Mouse (Mus musculus): ENCODE results near the gene Soat2. TPM values are rescaled to one million over a fixed set of nuclear protein-coding genes. Genes with fewer than 3 reads are reported as not detected.

Soat2 gene
- 0.14 TPM in 1 of 2 replicates, not detected in the other for polyA plus RNA-seq (2015; fragmentation: Nextera tagmentation; extraction: Ambion mirVana)

DNA sequence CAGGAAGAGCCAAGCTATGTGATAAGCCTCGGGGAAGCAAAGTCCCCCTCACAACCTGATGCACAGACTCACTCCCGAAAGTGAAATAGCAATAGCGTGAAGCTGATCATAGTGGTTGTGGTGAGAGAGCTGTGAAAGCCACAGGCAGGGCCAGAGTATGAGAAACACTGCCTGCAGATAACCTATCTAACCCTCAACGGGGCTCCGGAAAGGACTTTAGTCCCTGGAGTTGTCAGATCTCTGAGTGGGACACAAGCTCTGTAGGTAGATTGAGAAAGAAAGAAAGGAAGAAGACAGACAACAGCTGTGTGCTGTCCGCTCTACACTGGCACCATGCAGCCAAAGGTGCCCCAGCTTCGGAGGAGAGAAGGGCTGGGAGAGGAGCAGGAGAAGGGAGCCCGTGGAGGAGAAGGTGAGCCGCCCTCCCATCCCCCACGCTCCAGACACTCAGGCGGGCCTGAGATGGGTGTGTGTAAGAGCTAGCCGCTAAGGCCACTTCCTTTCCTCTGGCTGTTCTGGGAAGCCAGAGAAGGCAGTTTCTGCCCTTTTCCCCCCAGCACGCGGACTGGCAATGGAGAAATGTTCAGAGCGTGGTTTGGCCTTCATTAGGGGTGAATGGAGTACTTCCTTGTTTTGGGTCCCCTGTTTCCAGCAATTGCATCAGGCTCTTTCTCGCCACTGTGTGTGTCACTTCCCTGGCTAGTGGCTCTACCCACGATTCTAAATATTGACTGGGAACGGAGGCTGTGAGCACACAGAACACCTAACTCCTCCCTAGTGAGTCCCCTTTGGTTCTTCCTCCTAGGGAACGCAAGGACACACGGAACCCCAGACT, at the start of gene Soat2:
Gene Soat2, plus strand, starts transcription at position 226 of the 835 bp plus-strand sequence.
- no peak within 1 kb of the TSS for H3K27ac ChIP-seq
- 0 out of 2 replicates have a peak within 1 kb of the TSS, but pooled peaks have one; percentile 5 for H3K9ac ChIP-seq
- no peaks in the 10 kb centered on the region for H3K36me3 ChIP-seq
- 58% methylated on average over 20 of the region's 20 CpGs for WGBS
- peaks cover 12% of the 10 kb centered on the region for H3K27me3 ChIP-seq
- ATAC-seq (ENCODE audit: low FRiP score) = no peak
- no peak within 1 kb of the TSS for H3K4me3 ChIP-seq
- H3K9me3 ChIP-seq = no peaks in the 10 kb centered on the region
- H3K4me1 ChIP-seq (replicated peaks) = 0 out of 2 replicates have a peak, but pooled peaks cover 4% of the 10 kb centered on the region
- no peak within 1 kb of the TSS for H3K4me2 ChIP-seq

DNA sequence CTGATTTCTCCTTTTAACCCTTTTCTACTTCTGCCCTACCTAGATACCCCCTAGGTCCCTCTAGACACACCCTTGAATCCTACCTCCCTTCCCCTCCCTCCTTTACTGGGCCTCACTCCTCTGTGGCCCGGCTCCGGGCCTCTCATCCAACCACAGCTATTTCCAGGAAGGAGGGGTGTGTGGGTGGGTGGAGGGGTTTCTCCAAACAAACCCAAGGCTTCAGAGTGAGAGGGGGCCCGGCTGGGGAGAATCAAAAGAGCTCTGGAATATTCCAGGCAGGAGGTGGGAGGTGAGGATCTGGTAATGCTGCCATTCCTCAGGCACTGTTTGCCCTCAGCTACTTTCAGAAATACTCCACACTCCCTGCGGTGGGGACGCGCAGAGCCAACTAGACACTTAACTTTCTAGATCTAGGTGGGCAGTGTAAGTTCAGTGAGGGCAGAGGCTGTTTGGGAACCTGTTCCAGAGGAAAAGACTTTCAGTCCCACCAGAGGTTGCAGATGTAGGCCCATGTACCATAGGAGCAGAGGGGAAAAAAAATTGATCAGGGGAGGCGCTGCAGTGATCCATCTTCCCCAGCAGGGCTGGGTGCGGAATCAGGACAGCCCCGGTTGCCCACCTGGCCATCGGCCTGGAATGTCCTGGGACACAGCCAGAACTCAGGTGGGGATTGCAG, 49.2 kb upstream of the Soat2 start:
- Histone ChIP-seq H3K27me3 (peaks cover 85% of the 10 kb centered on the region), H3K4me2 (peak overlapping the region; percentile 81), H3K36me3 (peaks cover 20% of the 10 kb centered on the region), H3K9ac (peak overlapping the region; percentile 74), H3K4me1 (replicated peaks) (peaks cover 71% of the 10 kb centered on the region), H3K27ac (peak overlapping the region; percentile 82), H3K4me3 (peak overlapping the region; percentile 54), H3K9me3 (no peaks in the 10 kb centered on the region)
- ATAC-seq (ENCODE audit: low FRiP score) = no peak
- 21% methylated on average over 10 of the region's 10 CpGs for WGBS

DNA sequence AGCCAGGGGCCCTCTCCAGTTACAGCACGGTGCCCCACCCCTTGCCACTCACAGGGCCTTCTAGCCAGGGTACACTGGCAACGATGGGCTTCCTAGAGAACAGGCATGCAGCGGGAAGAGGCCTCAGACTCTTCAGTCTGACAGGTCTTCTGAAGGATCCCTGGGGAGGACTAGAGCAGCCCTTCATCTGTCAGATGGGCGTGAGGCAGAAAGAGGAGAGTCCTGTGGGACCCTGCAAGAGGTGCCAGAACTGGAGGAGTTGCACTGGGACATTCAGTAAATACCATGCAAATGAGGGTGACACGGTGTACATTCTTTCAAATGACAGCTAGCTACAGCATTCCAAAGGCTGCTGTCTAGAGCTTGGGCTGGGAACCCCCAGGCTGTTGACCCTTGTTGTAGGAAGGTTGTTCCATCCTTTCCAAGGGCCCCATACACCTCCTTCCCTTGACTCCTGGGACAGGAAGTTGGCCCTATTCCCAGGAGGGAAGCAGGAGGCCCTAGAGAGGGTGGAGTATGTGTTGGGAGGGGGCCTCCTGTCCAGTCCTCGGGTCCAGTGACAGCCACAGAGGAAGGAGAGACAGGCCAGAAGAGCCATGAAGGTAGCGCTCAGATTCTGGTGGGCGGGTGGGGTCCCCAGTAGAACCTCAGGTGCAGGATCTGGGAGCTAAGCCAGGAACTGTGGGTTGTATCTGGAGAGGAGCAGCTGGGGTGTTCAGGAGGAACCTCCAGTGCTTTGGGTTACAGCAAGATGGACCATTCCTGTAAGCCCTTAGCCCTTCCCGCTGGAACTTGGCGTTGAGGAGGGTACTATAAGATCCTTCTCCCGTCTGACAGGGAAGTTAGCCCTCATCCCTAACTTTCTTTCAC, 48.4 kb upstream of the Soat2 start:
- peak overlapping the region; percentile 66; the same call in 1 of the 2 replicates for H3K9ac ChIP-seq
- ATAC-seq (ENCODE audit: low FRiP score) = peak; percentile 12; the same call in 1 of the 2 replicates
- H3K4me3 ChIP-seq = 0 out of 2 replicates have a peak overlapping the region, but pooled peaks have one; percentile 1
- H3K27me3 ChIP-seq = peaks cover 92% of the 10 kb centered on the region
- H3K4me2 ChIP-seq = peak overlapping the region; percentile 81
- H3K27ac ChIP-seq = peak overlapping the region; percentile 82
- H3K4me1 ChIP-seq (replicated peaks) = peaks cover 79% of the 10 kb centered on the region
- H3K9me3 ChIP-seq = no peaks in the 10 kb centered on the region
- H3K36me3 ChIP-seq = peaks cover 14% of the 10 kb centered on the region
- 28% methylated on average over 11 of the region's 11 CpGs for WGBS

DNA sequence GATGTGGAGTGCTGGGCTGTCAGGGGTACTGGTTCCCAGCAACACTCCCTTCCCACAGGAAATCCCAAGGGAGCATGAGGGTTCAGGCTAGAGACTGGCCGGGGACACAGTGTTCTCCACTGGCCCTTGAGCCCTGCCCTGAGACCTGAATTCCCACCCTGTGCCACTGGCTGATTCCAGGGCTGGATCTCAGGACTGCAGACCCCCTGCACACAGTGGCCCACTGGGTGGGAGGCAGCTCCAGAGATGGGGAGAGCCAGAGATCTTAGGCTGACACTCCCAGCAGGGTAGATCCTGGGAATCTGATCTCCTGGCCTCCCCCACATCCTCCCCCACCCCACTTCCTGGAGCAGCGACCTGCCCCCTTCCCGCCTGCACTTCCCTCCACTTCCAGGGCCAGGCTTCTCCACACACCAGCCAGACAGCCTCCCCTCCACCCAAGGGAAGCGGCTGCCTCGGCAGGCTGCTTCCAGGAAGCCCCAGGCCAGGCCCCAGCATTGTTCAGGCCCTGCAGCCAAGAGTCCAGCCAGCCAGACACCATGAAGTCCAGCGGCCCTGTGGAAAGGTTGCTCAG, 47.7 kb upstream of the Soat2 start:
- Histone ChIP-seq H3K4me1 (replicated peaks) (peaks cover 83% of the 10 kb centered on the region), H3K27me3 (peaks cover 96% of the 10 kb centered on the region), H3K9me3 (no peaks in the 10 kb centered on the region), H3K9ac (peak overlapping the region; percentile 66), H3K36me3 (peaks cover 8% of the 10 kb centered on the region), H3K4me2 (peak overlapping the region; percentile 81), H3K4me3 (peak overlapping the region; percentile 25), H3K27ac (peak overlapping the region; percentile 82)
- WGBS = 19% methylated on average over 6 of the region's 6 CpGs
- ATAC-seq (ENCODE audit: low FRiP score) = no peak

DNA sequence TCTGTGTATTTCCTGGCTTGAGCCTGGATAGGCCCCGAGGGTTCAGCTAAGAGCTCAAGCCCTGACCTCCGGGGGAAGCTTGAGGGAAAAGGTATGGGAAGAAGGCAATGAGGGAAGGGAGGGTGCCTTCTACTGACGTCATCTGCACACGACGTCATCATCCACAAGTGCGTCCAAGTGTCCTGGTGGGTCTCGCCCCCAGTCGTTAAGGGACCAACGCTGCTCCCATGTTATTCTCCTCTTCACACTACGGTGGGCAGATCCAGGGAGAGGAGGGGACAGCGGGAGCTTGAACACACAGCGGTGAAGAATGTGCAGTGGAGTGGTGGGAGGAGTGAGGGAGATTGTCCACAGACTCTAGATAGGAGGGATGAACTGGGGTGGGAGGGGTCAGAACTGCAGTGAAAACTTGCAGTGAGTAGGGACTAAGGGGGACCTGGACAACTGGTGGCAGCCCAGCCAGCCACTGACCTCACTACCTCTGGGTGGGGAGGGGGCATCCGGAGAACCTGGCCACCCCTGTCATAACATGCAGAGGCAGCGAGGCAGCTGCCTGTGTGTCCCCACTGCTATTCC, 46.9 kb upstream of the Soat2 start:
- Histone ChIP-seq H3K36me3 (no peaks in the 10 kb centered on the region; the same call in 1 of the 2 replicates), H3K4me3 (peak overlapping the region; percentile 25), H3K9me3 (no peaks in the 10 kb centered on the region), H3K4me2 (peak overlapping the region; percentile 81), H3K4me1 (replicated peaks) (peaks cover 82% of the 10 kb centered on the region), H3K27me3 (peaks cover 90% of the 10 kb centered on the region), H3K27ac (peak overlapping the region; percentile 82), H3K9ac (peak overlapping the region; percentile 66)
- WGBS = 7% methylated on average over 14 of the region's 14 CpGs
- no peak for ATAC-seq (ENCODE audit: low FRiP score)

DNA sequence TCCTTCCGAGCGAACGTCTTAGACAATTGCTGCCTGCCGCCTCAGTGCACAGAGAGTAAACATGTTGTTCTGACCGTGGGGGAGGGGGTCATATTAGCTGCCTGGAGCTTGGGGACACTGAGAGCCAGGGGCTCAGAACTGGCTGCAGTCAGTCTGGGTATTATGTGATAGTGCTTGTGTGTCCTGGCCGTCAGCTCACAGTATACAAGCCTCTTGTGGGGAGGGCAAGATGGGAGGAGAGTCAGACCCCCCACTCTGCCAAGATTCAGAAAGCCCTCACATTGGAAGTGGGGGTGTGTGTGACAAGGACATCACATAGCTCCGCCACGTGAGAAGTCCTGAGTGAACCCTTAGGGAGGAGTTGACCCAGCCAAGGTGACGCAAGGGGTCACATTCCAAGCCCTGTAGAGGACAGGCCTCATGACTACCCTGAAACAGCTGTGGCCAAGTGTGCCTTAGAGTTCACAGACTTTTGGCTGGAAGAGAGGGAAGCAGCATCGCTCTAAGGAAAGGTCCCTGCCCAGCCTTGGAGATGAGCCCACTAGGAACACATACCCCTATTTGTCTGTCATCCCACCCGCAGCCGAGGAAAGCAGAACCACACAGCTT, 46.3 kb upstream of the Soat2 start:
- no peak for ATAC-seq (ENCODE audit: low FRiP score)
- peak overlapping the region; percentile 81 for H3K4me2 ChIP-seq
- WGBS = 21% methylated on average over 12 of the region's 12 CpGs

DNA sequence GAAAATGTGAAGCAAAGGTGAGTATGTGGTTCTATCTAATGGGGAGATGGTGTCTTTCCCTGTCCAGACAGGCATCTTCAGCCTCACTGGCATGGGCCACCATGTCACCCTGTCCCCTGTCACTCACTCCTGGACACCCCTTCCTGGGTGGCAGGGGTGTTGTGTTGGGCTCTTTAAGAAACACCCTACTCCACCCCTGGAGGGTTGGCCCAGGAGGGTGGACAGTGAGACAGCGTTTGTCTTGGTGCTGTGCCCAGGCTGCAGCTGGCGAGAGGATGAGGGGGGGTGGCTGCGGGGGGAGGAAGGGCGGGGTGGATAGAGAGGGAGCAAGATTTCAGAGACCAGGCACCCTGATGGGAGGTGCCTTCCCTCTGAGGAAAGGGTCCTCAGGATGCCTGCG, 45.0 kb upstream of the Soat2 start:
- no peak overlapping the region for H3K9ac ChIP-seq
- H3K36me3 ChIP-seq = no peaks in the 10 kb centered on the region
- H3K4me3 ChIP-seq = no peak overlapping the region
- H3K9me3 ChIP-seq = no peaks in the 10 kb centered on the region
- WGBS = 46% methylated on average over 5 of the region's 5 CpGs
- peaks cover 75% of the 10 kb centered on the region for H3K27me3 ChIP-seq
- peaks cover 77% of the 10 kb centered on the region for H3K4me1 ChIP-seq (replicated peaks)
- no peak overlapping the region for H3K27ac ChIP-seq
- no peak for ATAC-seq (ENCODE audit: low FRiP score)
- H3K4me2 ChIP-seq = peak overlapping the region; percentile 1; the same call in 1 of the 2 replicates

More for the DNA sequence above, 46.3 kb upstream of the Soat2 start:
- Histone ChIP-seq H3K4me3 (peak overlapping the region; percentile 25), H3K36me3 (no peaks in the 10 kb centered on the region), H3K9me3 (no peaks in the 10 kb centered on the region), H3K9ac (peak overlapping the region; percentile 66; the same call in 1 of the 2 replicates), H3K4me1 (replicated peaks) (peaks cover 86% of the 10 kb centered on the region), H3K27me3 (peaks cover 85% of the 10 kb centered on the region), H3K27ac (peak overlapping the region; percentile 82; the same call in 1 of the 2 replicates)

DNA sequence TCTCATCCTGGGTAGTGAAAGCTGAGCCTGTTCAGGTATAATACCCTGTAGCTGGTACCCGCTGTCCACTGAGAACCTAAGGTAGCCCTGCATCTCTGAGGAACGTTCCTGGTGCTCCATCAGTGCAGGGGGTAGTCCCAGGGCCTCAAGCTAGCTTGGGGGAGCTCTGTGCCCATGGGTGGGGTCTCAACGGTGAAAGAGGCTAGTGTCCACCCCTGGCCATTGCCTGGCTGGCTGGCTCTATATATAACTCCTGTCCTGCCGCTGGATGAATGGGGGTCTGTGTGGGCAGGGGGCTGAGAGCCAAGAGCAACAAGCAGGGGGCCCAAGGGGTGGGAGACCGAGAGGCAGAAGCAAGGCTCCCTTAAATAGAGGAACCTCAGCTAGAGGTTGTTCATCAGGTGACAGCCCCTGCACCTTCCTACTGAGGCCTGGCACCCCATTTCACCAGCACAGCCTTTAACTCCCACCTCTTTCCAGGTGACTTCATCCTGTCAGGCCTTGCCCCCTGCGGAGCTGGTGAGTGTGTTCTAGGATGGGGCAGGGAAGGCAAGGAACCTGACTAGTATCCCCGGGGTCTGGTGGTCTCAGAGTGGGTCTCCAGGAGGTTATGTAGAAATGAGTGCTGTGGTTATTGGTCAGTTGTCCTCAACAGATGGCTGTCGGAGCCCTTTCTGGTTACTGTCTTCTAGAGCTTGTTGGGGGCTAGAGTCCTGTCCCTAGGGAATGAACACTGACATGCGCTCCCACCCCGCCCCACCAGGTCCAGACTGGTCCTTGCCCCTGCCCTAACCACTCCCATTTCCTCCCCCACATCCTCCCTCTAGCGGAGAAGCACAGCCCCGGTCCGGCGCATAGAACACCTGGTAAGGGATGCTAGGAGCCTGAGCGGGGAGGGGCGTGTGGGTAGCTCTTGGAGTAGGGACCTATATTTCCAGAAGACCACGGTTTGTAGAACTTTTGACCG, 44.3 kb upstream of the Soat2 start:
- peaks cover 68% of the 10 kb centered on the region for H3K27me3 ChIP-seq
- H3K4me2 ChIP-seq = peak overlapping the region; percentile 52
- no peaks in the 10 kb centered on the region for H3K36me3 ChIP-seq
- no peak overlapping the region for H3K27ac ChIP-seq
- ATAC-seq (ENCODE audit: low FRiP score) = no peak
- no peaks in the 10 kb centered on the region for H3K9me3 ChIP-seq
- peak overlapping the region; percentile 31 for H3K4me3 ChIP-seq
- 29% methylated on average over 18 of the region's 18 CpGs for WGBS
- H3K4me1 ChIP-seq (replicated peaks) = peaks cover 70% of the 10 kb centered on the region
- no peak overlapping the region for H3K9ac ChIP-seq

DNA sequence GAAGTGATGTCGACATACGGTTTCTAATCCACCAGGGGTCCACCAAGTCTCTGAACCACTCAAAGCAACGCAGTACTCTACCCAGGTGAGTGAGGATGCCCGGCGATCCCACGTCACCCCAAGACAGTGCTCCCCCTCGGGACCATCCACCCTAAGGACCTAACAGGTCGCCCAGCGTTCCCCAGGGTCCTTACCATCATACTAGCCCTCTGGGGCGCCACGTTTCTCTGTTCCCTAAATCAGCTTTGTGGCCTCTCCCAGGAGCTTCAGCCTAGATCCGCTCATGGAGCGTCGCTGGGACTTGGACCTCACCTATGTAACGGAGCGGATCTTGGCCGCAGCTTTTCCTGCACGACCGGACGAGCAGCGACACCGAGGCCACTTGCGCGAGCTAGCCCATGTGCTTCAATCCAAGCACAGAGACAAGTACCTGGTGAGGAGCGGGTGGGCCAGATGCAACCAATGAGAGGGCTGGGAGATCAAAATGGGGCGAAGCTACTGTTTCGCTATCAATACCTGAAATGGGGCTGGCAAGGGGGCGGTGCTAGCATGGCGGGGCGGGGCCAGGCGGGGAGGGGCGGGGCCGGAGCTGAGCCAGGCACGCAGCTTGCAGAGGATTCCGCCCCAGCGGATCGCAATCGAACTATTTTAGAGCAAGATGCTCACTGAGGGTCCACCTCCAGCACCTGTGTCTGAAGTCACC, 43.4 kb upstream of the Soat2 start:
- H3K27me3 ChIP-seq = peaks cover 60% of the 10 kb centered on the region
- no peak overlapping the region for H3K9ac ChIP-seq
- H3K4me2 ChIP-seq = peak overlapping the region; percentile 52
- ATAC-seq (ENCODE audit: low FRiP score) = peak; percentile 3; the same call in 1 of the 2 replicates
- H3K27ac ChIP-seq = no peak overlapping the region
- peak overlapping the region; percentile 31 for H3K4me3 ChIP-seq
- whole genome bisulfite sequencing = 6% methylated on average over 38 of the region's 38 CpGs
- H3K36me3 ChIP-seq = no peaks in the 10 kb centered on the region
- H3K4me1 ChIP-seq (replicated peaks) = peaks cover 62% of the 10 kb centered on the region
- no peaks in the 10 kb centered on the region for H3K9me3 ChIP-seq

All from hindbrain, embryonic 13.5 days (tissue).